Mouse (Mus musculus): Measurements from ENCODE around the gene Mical2.

Mical2 gene

GRCm38 (mm10) chr7:112275093-112275492 is 49.4 kb downstream of the Mical2 start:
- DNase-seq (ENCODE audit: low read depth, low spot score): no peak

DNA sequence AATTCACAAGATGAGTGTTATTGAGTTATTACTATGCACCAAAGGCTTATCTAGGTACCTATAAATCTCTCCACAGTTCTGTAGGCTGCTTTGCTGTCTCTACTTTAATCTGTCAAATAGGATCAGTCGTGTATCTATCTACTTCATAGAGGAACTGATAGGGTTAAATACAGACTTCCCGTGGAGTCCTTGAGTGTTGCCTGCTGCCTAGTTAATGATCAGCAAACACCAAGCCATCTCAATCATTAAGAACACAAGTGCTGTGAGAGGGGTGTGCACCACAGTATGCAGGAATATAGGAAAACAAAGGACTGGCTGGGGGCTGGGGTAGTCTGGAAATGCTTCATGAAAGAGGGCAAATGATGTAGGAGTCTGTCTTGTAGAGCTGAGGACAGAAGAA is 50.2 kb downstream of the Mical2 start:
- DNase-seq (ENCODE audit: low read depth, low spot score): no peak

GRCm38 (mm10) chr7:112276823-112277222 is 51.2 kb downstream of the Mical2 start:
- DNase-seq (ENCODE audit: low read depth, low spot score): no peak

- no peak for DNase-seq (ENCODE audit: low read depth, low spot score)
Measured at GRCm38 (mm10) chr7:112278648-112279047, 53.0 kb downstream of the Mical2 start.

DNA sequence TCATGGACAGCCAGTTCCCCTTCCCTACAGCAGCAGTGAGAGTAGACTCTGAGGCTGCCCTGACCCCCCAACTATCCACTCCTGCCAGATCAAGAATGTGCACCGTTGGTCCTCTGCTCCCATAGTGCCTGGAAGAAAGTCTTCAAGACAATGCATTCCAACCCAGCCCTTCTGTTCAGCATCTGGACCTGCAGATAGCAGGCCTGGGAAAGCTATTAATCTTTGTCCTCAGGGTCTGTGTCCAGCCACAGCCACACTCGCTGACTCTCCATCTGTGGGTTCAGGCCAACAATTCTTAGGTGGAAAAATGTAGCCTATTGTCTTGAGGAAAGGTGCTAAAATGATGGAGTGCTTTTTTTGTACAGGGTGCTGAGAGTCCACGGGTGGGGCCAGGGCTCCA is 54.8 kb downstream of the Mical2 start:
- no peak for DNase-seq (ENCODE audit: low read depth, low spot score)

- DNase-seq (ENCODE audit: low read depth, low spot score): no peak
Measured at GRCm38 (mm10) chr7:112283606-112284310, 58.1 kb downstream of the Mical2 start.

DNA sequence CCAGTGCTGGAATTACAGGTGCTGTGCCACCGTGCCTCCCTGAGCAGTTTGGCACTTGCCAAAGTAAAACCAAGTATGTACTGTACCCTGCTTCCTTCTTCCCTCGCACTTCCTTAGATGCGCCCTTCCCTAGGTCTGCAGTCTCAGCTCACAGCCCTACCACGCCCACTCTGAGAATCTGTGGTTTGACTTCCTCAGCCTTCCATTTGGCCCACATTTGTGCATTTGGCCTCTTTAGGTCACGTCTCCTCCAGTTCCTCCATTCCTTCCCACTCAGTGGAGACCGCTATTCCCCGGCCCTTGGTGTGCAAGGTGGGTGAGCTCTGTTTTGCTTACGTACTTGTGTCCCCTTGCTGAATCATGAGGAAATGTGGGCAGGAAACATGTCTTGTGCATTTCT is 59.9 kb downstream of the Mical2 start:
- DNase-seq (ENCODE audit: low read depth, low spot score): no peak

DNA sequence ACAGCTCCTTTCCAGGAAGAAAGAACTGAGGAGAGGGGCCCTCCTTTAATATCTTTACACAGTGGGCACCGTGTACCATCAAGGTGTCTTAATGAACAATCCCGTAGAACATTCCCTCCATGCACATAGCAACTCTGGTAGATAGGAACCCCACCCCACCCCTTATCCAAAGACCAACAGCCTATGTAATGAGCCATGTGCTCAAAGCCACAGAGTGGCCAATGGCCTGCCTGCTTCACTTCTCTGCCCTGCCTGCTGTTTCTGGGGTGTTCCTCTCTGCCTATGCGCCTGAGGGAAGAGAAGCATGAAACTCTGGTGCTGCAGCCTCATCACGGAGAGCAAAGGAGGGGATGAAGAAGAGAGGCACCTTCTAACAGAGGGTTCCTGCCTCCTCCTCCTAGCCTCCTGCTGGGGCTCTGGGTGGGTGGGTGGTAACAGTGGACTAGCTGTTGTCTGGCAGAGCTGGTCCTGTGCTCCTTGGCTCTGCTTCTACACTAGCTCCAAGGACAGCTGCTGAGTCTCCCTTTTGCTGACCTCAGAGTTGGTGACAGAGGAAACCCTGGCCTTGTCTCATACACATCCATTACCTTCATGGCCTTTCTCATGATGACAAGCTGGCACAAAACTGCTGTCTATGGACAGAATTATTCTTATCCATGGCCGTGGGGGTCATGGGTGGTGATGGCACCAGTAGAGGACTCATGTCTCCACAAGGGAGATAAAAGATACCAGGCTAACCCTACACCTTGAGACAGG is 62.9 kb downstream of the Mical2 start:
- DNase-seq (ENCODE audit: low read depth, low spot score): no peak

DNA sequence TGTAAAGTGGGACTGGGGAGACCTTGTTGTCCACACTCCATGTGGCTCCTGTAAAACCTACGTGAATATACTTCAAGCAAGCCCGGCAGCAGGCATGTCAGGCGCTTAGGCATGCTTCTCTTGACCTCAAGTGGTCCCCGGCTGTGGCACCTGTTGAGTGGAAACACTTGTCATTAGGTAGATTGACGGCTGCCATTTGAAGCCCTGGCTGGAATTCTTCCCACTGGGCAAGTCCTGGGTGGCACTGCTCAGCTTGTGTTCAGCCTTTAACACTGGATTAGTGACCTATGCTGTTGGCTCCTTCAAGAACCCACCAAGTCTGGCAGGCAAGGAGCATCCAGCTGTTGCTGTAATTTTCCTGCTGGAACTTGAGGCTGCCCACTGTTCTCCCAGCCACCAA is 63.9 kb downstream of the Mical2 start:
- no peak for DNase-seq (ENCODE audit: low read depth, low spot score)

DNA sequence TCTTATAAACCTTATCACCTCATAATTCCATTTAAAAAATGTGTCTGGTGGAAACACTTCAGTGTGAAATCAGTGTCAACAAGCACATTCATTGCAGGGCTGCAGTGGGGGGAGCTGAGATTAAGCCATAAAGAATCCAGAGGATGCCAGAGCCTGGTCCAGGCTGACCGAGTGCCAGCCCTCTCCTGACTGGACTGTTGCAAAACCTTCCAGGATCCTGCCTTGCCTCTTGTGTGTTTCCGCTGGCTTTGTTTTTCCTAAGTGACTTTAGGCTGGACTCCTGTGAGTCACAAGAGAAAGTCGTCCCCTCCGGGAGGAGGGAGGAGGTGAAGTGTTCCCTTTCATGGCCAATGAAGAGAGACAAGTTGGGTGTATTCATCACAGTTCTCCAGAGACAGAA is 64.3 kb downstream of the Mical2 start:
- DNase-seq (ENCODE audit: low read depth, low spot score): no peak

GRCm38 (mm10) chr7:112293456-112294104 is 67.9 kb downstream of the Mical2 start:
- DNase-seq (ENCODE audit: low read depth, low spot score): no peak

DNA sequence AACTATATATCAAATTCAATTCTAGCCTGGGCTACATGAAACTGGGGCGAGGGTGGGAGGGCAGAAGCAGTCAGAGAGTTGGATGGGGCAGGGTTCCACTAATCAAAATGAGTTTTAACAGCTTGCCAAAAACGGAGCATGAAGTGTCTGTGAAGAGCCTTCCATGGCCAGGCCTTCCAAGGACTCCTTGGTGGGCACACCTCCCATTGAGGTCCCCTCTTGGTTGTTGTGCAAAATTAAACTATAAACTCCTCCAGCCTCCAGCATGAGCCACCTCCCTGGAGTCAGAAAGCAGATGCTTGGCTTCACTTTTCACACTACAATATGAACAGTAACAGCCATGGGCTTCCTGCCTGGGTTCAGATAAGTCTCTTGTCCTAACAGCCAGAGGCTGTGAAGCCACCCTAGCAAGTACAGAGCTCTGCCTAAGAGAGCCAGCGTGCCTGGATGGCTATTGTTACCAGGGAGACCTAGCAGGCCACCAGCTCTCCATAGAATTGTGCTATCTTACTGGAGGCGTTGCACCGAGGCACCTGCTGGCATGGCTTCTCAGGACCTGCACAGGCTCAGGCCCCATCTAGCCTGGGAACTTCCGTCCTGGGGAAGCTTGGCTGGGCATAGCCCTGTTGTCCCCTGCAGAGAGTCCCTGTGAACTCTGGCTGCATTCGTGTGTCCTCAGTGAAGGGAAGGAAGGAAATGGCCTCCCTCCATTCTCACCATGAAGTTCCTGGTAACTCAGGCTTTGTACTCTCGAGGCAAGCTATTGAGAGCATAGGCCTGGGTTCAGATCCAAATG is 70.0 kb downstream of the Mical2 start:
- DNase-seq (ENCODE audit: low read depth, low spot score): no peak

- DNase-seq (ENCODE audit: low read depth, low spot score): no peak
Measured at GRCm38 (mm10) chr7:112298032-112298431, 72.4 kb downstream of the Mical2 start.

- no peak for DNase-seq (ENCODE audit: low read depth, low spot score)
Measured at GRCm38 (mm10) chr7:112298871-112299422, 73.3 kb downstream of the Mical2 start.

GRCm38 (mm10) chr7:112299521-112300096 is 74.0 kb downstream of the Mical2 start:
- no peak for DNase-seq (ENCODE audit: low read depth, low spot score)

GRCm38 (mm10) chr7:112300141-112300540 is 74.5 kb downstream of the Mical2 start:
- no peak for DNase-seq (ENCODE audit: low read depth, low spot score)

GRCm38 (mm10) chr7:112301052-112301451 is 75.4 kb downstream of the Mical2 start:
- DNase-seq (ENCODE audit: low read depth, low spot score): no peak

- no peak for DNase-seq (ENCODE audit: low read depth, low spot score)
Measured at GRCm38 (mm10) chr7:112304382-112304781, 78.7 kb downstream of the Mical2 start.

- DNase-seq (ENCODE audit: low read depth, low spot score): no peak
Measured at GRCm38 (mm10) chr7:112309289-112310016, 83.8 kb downstream of the Mical2 start.

DNA sequence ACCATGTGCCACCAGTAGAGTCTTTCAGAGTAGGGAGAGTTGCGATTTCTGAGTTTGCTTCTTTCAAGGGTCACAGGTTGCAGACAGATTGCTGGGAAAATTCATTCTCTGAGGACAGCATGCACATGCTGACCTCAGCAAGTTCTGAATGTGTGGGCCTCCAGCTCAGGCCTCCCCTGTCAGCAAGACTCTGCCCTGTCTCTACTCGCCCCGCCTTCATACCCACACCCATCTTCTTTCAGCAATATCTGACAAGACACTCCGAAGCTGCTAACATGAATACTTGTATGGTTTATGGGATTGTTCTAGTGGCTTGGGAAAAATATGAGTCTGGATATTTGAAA is 84.3 kb downstream of the Mical2 start:
- DNase-seq (ENCODE audit: low read depth, low spot score): no peak

- DNase-seq (ENCODE audit: low read depth, low spot score): no peak
Measured at GRCm38 (mm10) chr7:112313211-112313610, 87.6 kb downstream of the Mical2 start.
